Mouse (Mus musculus) MEL (cell line): Measurements from ENCODE around the gene Nup214. TPM values are rescaled to one million over a fixed set of nuclear protein-coding genes. Genes with fewer than 3 reads are reported as not detected.

ENCODE experiments used
- DNase-seq: peaks from one replicate; pipeline ENCODE4 v3.0.0; 2011; ENCODE audit warnings: low read depth, low spot score
- H3K27ac ChIP-seq: 2 replicates; pipeline ENCODE4 v1.5.1; 2012; ENCODE audit warnings: low read depth, mild to moderate bottlenecking, control low read depth, low read length, moderate library complexity; ENCODE audit not compliant: control insufficient read depth
- H3K27me3 ChIP-seq, 2 experiments: fragments of 150-350 bp in 1 of 2; sonication (generic) in 1 of 2; 2 replicates each; pipeline ENCODE4 v1.6.1; 2012; ENCODE audit warnings: low read length in 2 of 2, mild to moderate bottlenecking in 2 of 2, improper control_type of control experiment in 1 of 2, moderate library complexity in 1 of 2; ENCODE audit not compliant: insufficient read depth in 2 of 2, control insufficient read depth in 1 of 2
- H3K36me3 ChIP-seq, 2 experiments: 2 replicates each; pipeline ENCODE4 v1.6.1; 2012 to 2014; ENCODE audit warnings: low read length in 2 of 2, improper control_type of control experiment in 1 of 2, inconsistent platforms in 1 of 2, mild to moderate bottlenecking in 1 of 2; ENCODE audit not compliant: insufficient read depth in 2 of 2, control insufficient read depth in 1 of 2
- H3K4me1 ChIP-seq, 2 experiments: fragments of 150-350 bp in 1 of 2; sonication (generic) in 1 of 2; 2 replicates each; pipeline ENCODE4 v1.6.1; 2012; ENCODE audit warnings: low read length in 2 of 2, improper control_type of control experiment in 1 of 2, mild to moderate bottlenecking in 1 of 2; ENCODE audit not compliant: insufficient read depth in 2 of 2, control insufficient read depth in 1 of 2
- H3K4me3 ChIP-seq, 2 experiments: fragments of 150-350 bp in 1 of 2; sonication (generic) in 1 of 2; 2 replicates each; pipeline ENCODE4 v1.5.1; 2012; ENCODE audit warnings: low read depth in 2 of 2, low read length in 2 of 2, mild to moderate bottlenecking in 2 of 2, moderate library complexity in 2 of 2, control low read depth in 1 of 2, improper control_type of control experiment in 1 of 2; ENCODE audit not compliant: control insufficient read depth in 1 of 2, insufficient read depth in 1 of 2
- H3K79me2 ChIP-seq: 2 replicates; pipeline ENCODE4 v1.6.1; 2012; ENCODE audit warnings: mild to moderate bottlenecking, low read length, moderate library complexity; ENCODE audit not compliant: control insufficient read depth, poor library complexity, insufficient read depth
- H3K9ac ChIP-seq: 2 replicates; pipeline ENCODE4 v1.6.1; 2012; ENCODE audit warnings: low read depth, mild to moderate bottlenecking, control low read depth, low read length, moderate library complexity; ENCODE audit not compliant: control insufficient read depth, poor library complexity, severe bottlenecking
- H3K9me3 ChIP-seq: fragments of 150-350 bp; sonication (generic); replicated peaks from 2 replicates; pipeline ENCODE4 v1.6.1; 2012; ENCODE audit warnings: mild to moderate bottlenecking, low read length, improper control_type of control experiment, moderate library complexity; ENCODE audit not compliant: insufficient read depth
- BHLHE40 ChIP-seq: IDR thresholded peaks from 2 replicates; pipeline ENCODE4 v1.6.1; 2012; ENCODE audit warnings: low read depth, mild to moderate bottlenecking, inconsistent platforms, low read length, improper control_type of control experiment, borderline replicate concordance
- CHD2 ChIP-seq: IDR thresholded peaks from 2 replicates; pipeline ENCODE4 v1.6.1; 2011; ENCODE audit warnings: low read length, improper control_type of control experiment
- CTCF ChIP-seq, 3 experiments: IDR thresholded peaks in 2 of 3; conservative IDR thresholded peaks in 1 of 3; 2 replicates each; pipeline ENCODE4 v1.5.1; 2011 to 2012; ENCODE audit warnings: low read length in 3 of 3, low read depth in 2 of 3, mild to moderate bottlenecking in 2 of 3, improper control_type of control experiment in 1 of 3, inconsistent platforms in 1 of 3, mixed read lengths in 1 of 3, moderate library complexity in 1 of 3; ENCODE audit not compliant: control insufficient read depth in 1 of 3, insufficient read depth in 1 of 3, poor library complexity in 1 of 3, severe bottlenecking in 1 of 3
- E2F4 ChIP-seq: IDR thresholded peaks from 2 replicates; pipeline ENCODE4 v1.6.1; 2011; ENCODE audit warnings: low read depth, low read length, improper control_type of control experiment, borderline replicate concordance
- ELF1 ChIP-seq: IDR thresholded peaks from 2 replicates; pipeline ENCODE4 v1.6.1; 2014; ENCODE audit warnings: low read depth, mild to moderate bottlenecking, inconsistent platforms, low read length, improper control_type of control experiment, moderate library complexity
- EP300 ChIP-seq, 2 experiments: IDR thresholded peaks; 2 replicates each; pipeline ENCODE4 v1.6.1; 2011; ENCODE audit warnings: improper control_type of control experiment in 2 of 2, low read length in 2 of 2, low read depth in 1 of 2, mild to moderate bottlenecking in 1 of 2
- ETS1 ChIP-seq: IDR thresholded peaks from 2 replicates; pipeline ENCODE4 v1.6.1; 2012; ENCODE audit warnings: low read depth, mild to moderate bottlenecking, inconsistent platforms, low read length, improper control_type of control experiment, moderate library complexity
- GABPA ChIP-seq: IDR thresholded peaks from 2 replicates; pipeline ENCODE4 v1.6.1; 2012; ENCODE audit warnings: low read depth, mild to moderate bottlenecking, inconsistent platforms, low read length, improper control_type of control experiment, moderate library complexity
- GATA1 ChIP-seq: IDR thresholded peaks from 2 replicates; pipeline ENCODE4 v1.6.1; 2011; ENCODE audit warnings: low read depth, low read length, improper control_type of control experiment
- HCFC1 ChIP-seq: IDR thresholded peaks from 2 replicates; pipeline ENCODE4 v1.6.1; 2012; ENCODE audit warnings: low read depth, mild to moderate bottlenecking, inconsistent platforms, low read length, improper control_type of control experiment, moderate library complexity
- JUND ChIP-seq: IDR thresholded peaks from 2 replicates; pipeline ENCODE4 v1.6.1; 2011; ENCODE audit warnings: low read depth, mild to moderate bottlenecking, improper control_type of control experiment, low read length
- MAFK ChIP-seq: IDR thresholded peaks from 2 replicates; pipeline ENCODE4 v1.6.1; 2011; ENCODE audit warnings: low read depth, mild to moderate bottlenecking, low read length, improper control_type of control experiment, borderline replicate concordance
- MAX ChIP-seq: IDR thresholded peaks from 2 replicates; pipeline ENCODE4 v1.6.1; 2011; ENCODE audit warnings: low read length, improper control_type of control experiment
- MAZ ChIP-seq: IDR thresholded peaks from 2 replicates; pipeline ENCODE4 v1.6.1; 2012; ENCODE audit warnings: low read depth, mild to moderate bottlenecking, inconsistent platforms, low read length, improper control_type of control experiment
- MXI1 ChIP-seq: IDR thresholded peaks from 2 replicates; pipeline ENCODE4 v1.6.1; 2011; ENCODE audit warnings: mild to moderate bottlenecking, low read depth, low read length, improper control_type of control experiment
- MYB ChIP-seq: IDR thresholded peaks from 2 replicates; pipeline ENCODE4 v1.6.1; 2011; ENCODE audit warnings: mild to moderate bottlenecking, low read depth, low read length, improper control_type of control experiment
- MYC ChIP-seq: IDR thresholded peaks from 2 replicates; pipeline ENCODE4 v1.6.1; 2011; ENCODE audit warnings: low read depth, mild to moderate bottlenecking, low read length, improper control_type of control experiment, moderate library complexity
- NRF1 ChIP-seq: IDR thresholded peaks from 2 replicates; pipeline ENCODE4 v1.6.1; 2014; ENCODE audit warnings: low read depth, mild to moderate bottlenecking, inconsistent platforms, low read length, improper control_type of control experiment, moderate library complexity; ENCODE audit not compliant: poor library complexity, insufficient read depth, severe bottlenecking
- POLR2AphosphoS2 ChIP-seq: IDR thresholded peaks from 2 replicates; pipeline ENCODE4 v1.6.1; 2011; ENCODE audit warnings: low read length, improper control_type of control experiment
- POLR2AphosphoS5 ChIP-seq: IDR thresholded peaks from 2 replicates; pipeline ENCODE4 v1.6.1; 2012; ENCODE audit warnings: low read depth, borderline replicate concordance, mild to moderate bottlenecking, inconsistent platforms, low read length, moderate library complexity, mixed read lengths
- RCOR1 ChIP-seq: IDR thresholded peaks from 2 replicates; pipeline ENCODE4 v1.6.1; 2012; ENCODE audit warnings: low read depth, mild to moderate bottlenecking, inconsistent platforms, low read length, improper control_type of control experiment
- SIN3A ChIP-seq: IDR thresholded peaks from 2 replicates; pipeline ENCODE4 v1.6.1; 2012; ENCODE audit warnings: low read length, improper control_type of control experiment, inconsistent platforms
- SMC3 ChIP-seq: IDR thresholded peaks from 2 replicates; pipeline ENCODE4 v1.6.1; 2011; ENCODE audit warnings: low read depth, low read length, improper control_type of control experiment
- TBP ChIP-seq: IDR thresholded peaks from 2 replicates; pipeline ENCODE4 v1.8.0; 2011; ENCODE audit warnings: low read depth, low read length, improper control_type of control experiment
- TCF12 ChIP-seq: IDR thresholded peaks from 2 replicates; pipeline ENCODE4 v1.6.1; 2014; ENCODE audit warnings: low read depth, mild to moderate bottlenecking, inconsistent platforms, low read length, improper control_type of control experiment, moderate library complexity
- UBTF ChIP-seq: IDR thresholded peaks from 2 replicates; pipeline ENCODE4 v1.6.1; 2012; ENCODE audit warnings: low read depth, mild to moderate bottlenecking, inconsistent platforms, low read length, improper control_type of control experiment, moderate library complexity, borderline replicate concordance; ENCODE audit not compliant: insufficient read depth
- ZKSCAN1 ChIP-seq: IDR thresholded peaks from 2 replicates; pipeline ENCODE4 v1.6.1; 2012; ENCODE audit warnings: low read depth, mild to moderate bottlenecking, inconsistent platforms, low read length, improper control_type of control experiment, moderate library complexity
- ZMIZ1 ChIP-seq: IDR thresholded peaks from 2 replicates; pipeline ENCODE4 v1.6.1; 2012; ENCODE audit warnings: low read depth, mild to moderate bottlenecking, inconsistent platforms, low read length, improper control_type of control experiment, moderate library complexity
- ZNF384 ChIP-seq: IDR thresholded peaks from 2 replicates; pipeline ENCODE4 v1.6.1; 2012; ENCODE audit warnings: low read depth, mild to moderate bottlenecking, inconsistent platforms, low read length, improper control_type of control experiment
- polyA plus RNA-seq, 2 experiments: library from polyadenylated mRNA; stranded (reverse) in 1 of 2; unstranded in 1 of 2; fragments of >175 nt in 1 of 2; fragments of >200 nt in 1 of 2; gene quantifications; 2 replicates each; pipeline versions ENCODE4 v1.2.1 to v1.2.4; 2012; ENCODE audit warnings: low replicate concordance in 2 of 2, low read depth in 1 of 2; ENCODE audit not compliant: insufficient read length in 2 of 2, insufficient read depth in 1 of 2, missing spikeins in 1 of 2
- total RNA-seq: library from RNA; depleted of rRNA; stranded (reverse); fragments of 300-350 nt; gene quantifications from 2 replicates; pipeline ENCODE4 v1.2.3, GENCODE M21; 2012

The Nup214 gene
- total and polyA plus RNA-seq, 3 experiments = 71.4 to 163 (median 78.6) TPM

DNA sequence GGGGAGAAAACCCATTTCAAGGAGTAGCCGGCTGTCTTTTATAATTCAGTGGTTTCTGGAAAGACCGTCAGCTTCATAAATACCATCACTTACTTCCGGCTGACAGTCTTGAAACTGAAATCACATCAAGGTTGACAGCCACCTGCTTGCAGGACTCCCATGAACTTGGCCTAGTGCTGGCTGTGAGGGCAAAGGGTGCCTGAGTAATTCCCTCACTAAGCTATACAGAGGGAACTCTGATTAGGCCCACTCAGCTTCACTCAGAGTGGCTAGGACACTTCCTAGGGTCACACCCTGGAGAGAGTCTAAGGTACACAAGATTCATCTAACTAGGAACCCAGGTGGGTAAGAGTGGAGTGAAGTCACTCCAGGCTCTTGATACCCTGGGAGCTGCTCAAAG, 106.4 kb downstream of the Nup214 start:
- DNase-seq = no peak
- H3K4me1 ChIP-seq = peaks cover 17 to 26% of the 10 kb centered on the region in 2 experiments
- H3K79me2 ChIP-seq = peaks cover 27% of the 10 kb centered on the region
- peaks cover 0 to 8% of the 10 kb centered on the region in 2 experiments; a peak in 3 of 4 replicates for H3K36me3 ChIP-seq
- no peaks in the 10 kb centered on the region for H3K9me3 ChIP-seq
- H3K9ac ChIP-seq = no peak overlapping the region
- TF ChIP-seq UBTF (no peak), POLR2AphosphoS2 (no peak), CHD2 (no peak), MYC (no peak), ZMIZ1 (no peak), BHLHE40 (no peak), MAZ (no peak), POLR2AphosphoS5 (no peak), EP300 (IDR thresholded peaks at IDR 0.05; ENCODE audit: low read depth in 1 of 2, low read length in 2 of 2) (no peak), GABPA (no peak), TCF12 (no peak)
- no peak overlapping the region for H3K27ac ChIP-seq
- no peak overlapping the region for H3K4me3 ChIP-seq
- no peaks in the 10 kb centered on the region for H3K27me3 ChIP-seq

DNA sequence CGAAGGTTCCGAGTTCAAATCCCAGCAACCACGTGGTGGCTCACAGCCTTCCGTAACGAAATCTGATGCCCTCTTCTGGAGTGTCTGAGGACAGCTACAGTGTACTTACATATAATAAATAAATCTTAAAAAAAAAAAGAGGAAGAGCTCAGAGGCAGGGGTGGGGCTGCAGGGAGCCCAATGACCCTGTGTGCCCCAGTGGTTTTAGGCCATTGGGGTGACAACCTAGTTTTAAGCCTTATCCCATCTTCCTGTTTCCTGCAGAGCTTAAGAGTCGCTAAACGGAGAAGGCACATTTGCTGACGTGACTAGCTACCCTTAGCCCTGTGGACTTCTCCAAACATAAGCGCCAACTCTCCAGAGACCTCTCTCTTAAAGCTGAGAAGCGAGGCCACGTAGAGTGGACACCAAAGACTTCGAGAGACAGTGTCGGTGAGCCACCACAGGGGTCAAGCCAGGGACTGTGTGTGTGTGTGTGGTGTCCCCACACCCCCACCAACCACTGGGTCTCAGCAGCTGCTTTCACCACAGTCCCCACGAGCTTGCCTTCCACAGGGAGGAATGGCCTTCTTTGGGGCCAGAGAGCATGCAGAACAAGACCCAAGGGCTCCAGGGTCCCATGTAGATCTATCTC, 107.2 kb downstream of the Nup214 start:
- H3K4me3 ChIP-seq = peak overlapping the region; percentile 70 to 99
- H3K27ac ChIP-seq = no peak overlapping the region
- peak overlapping the region; percentile 40 for H3K9ac ChIP-seq
- 0 out of 2 replicates have a peak, but pooled peaks have one; percentile 16 for TF ChIP-seq SMC3
- peak; percentile 27; the same call in 1 of the 2 replicates for TF ChIP-seq HCFC1
- no peak for TF ChIP-seq TCF12
- TF ChIP-seq CTCF (IDR thresholded peaks at IDR 0.05 in 2 of 3, conservative IDR thresholded peaks at IDR 0.05 in 1 of 3; ENCODE audit: control insufficient read depth in 1 of 3, insufficient read depth in 1 of 3, low read depth in 2 of 3, low read length in 3 of 3, poor library complexity in 1 of 3, severe bottlenecking in 1 of 3) = 0 out of 6 replicates have a peak, but pooled peaks of 1 of the 3 experiments have one; percentile 5
- TF ChIP-seq RCOR1 = peak; percentile 50; the same call in 1 of the 2 replicates
- no peak for TF ChIP-seq MAX
- peak in 1 of 2 experiments; percentile 48; a peak in 2 of 4 replicates for TF ChIP-seq EP300 (IDR thresholded peaks at IDR 0.05; ENCODE audit: low read depth in 1 of 2, low read length in 2 of 2)
- no peak for TF ChIP-seq MYB
- TF ChIP-seq GATA1 = no peak
- TF ChIP-seq SIN3A = peak; percentile 70
- TF ChIP-seq ZKSCAN1 = no peak
- no peak for TF ChIP-seq POLR2AphosphoS5
- no peak for TF ChIP-seq MAFK
- TF ChIP-seq POLR2AphosphoS2 = no peak
- 0 out of 2 replicates have a peak, but pooled peaks have one; percentile 13 for TF ChIP-seq TBP
- no peak for TF ChIP-seq ZMIZ1
- peak; percentile 38; the same call in 1 of the 2 replicates for TF ChIP-seq MXI1
- TF ChIP-seq ELF1 = no peak
- TF ChIP-seq ETS1 = no peak; the same call in 1 of the 2 replicates
- peak; percentile 86 for TF ChIP-seq ZNF384
- no peak for TF ChIP-seq JUND
- no peak for TF ChIP-seq NRF1
- no peak for TF ChIP-seq BHLHE40
- TF ChIP-seq UBTF = no peak
- no peak for TF ChIP-seq E2F4

More for the DNA sequence above, 107.2 kb downstream of the Nup214 start:
- Histone ChIP-seq H3K36me3 (peaks cover 0 to 8% of the 10 kb centered on the region in 2 experiments; a peak in 3 of 4 replicates), H3K27me3 (no peaks in the 10 kb centered on the region), H3K4me1 (peaks cover 17 to 26% of the 10 kb centered on the region in 2 experiments), H3K79me2 (peaks cover 27% of the 10 kb centered on the region), H3K9me3 (no peaks in the 10 kb centered on the region)
- peak; percentile 70 for DNase-seq
